ENCODE assay signal across 30 mouse cellular contexts in genomic region chr7:104552700-104553099, GRCm38 (mm10). TPM values are rescaled to one million over a fixed set of nuclear protein-coding genes. Genes with fewer than 3 reads are reported as not detected.
"Had no signal": no experiment of that assay in that cellular context is flagged by ENCODE, and none has a peak within 500 bp of the region (broad histone marks: within the 10 kb centered on the region; RNA-seq: fewer than 3 reads in every experiment).

No protein-coding gene starts in this region.

- H3K9ac ChIP-seq: heart, embryonic 13.5 days; heart, embryonic 15.5 days; hindbrain, embryonic 13.5 days; limb, embryonic 12.5 days; liver, embryonic 12.5 days; liver, embryonic 14.5 days had no signal

- H3K9me3 ChIP-seq: heart, embryonic 13.5 days; heart, embryonic 15.5 days; hindbrain, embryonic 13.5 days; limb, embryonic 10.5 days; limb, embryonic 12.5 days; liver, embryonic 12.5 days had no signal

- H3K4me3 ChIP-seq: heart, adult 2 months; heart, embryonic 13.5 days; heart, embryonic 15.5 days; hindbrain, embryonic 13.5 days; layer of hippocampus, adult 2 months; left cerebral cortex, adult 2 months; limb, embryonic 10.5 days; limb, embryonic 12.5 days; liver, embryonic 12.5 days had no signal

- H3K4me1 ChIP-seq: heart, embryonic 13.5 days; heart, embryonic 15.5 days; hindbrain, embryonic 13.5 days; limb, embryonic 10.5 days; limb, embryonic 12.5 days; liver, embryonic 12.5 days had no signal

- H3K27ac ChIP-seq: heart, adult 2 months; heart, embryonic 13.5 days; heart, embryonic 15.5 days; hindbrain, embryonic 13.5 days; kidney, postnatal 0 days; layer of hippocampus, adult 2 months; left cerebral cortex, adult 2 months; limb, embryonic 10.5 days; limb, embryonic 12.5 days; liver, embryonic 12.5 days; liver, embryonic 14.5 days had no signal

- ATAC-seq: hindbrain, embryonic 16.5 days; inflammation-experienced regulatory T-cells, adult 6 months; liver, embryonic 12.5 days had no signal

- H3K36me3 ChIP-seq: heart, embryonic 13.5 days; heart, embryonic 15.5 days; hindbrain, embryonic 13.5 days; limb, embryonic 10.5 days; limb, embryonic 12.5 days; liver, embryonic 12.5 days had no signal

- DNase-seq: gastrocnemius, postnatal 14 days; gastrocnemius, postnatal 36 days; heart, adult 11 months; heart, adult 2 months; heart, postnatal 14 days; heart, postnatal 36 days; kidney, adult 18-20 months; kidney, adult 8-10 months; kidney, postnatal 14 days; kidney, postnatal 36 days had no signal

- H3K27me3 ChIP-seq: heart, embryonic 13.5 days; heart, embryonic 15.5 days; hindbrain, embryonic 13.5 days; limb, embryonic 12.5 days; liver, embryonic 12.5 days had no signal

- H3K4me2 ChIP-seq: heart, embryonic 11.5 days; heart, embryonic 13.5 days; heart, embryonic 15.5 days; hindbrain, embryonic 13.5 days; limb, embryonic 12.5 days; liver, embryonic 12.5 days had no signal

RNA-seq across cellular contexts. Expression of gene Olfr651, which starts 2.8 kb away (rescaled TPM):
- polyA plus RNA-seq: gonadal fat pad, adult 2 months; heart, adult 2 months; heart, embryonic 11.5 days; heart, embryonic 13.5 days; heart, embryonic 15.5 days; heart, postnatal 0 days; hindbrain, embryonic 11.5 days; hindbrain, embryonic 13.5 days; hindbrain, embryonic 16.5 days; inflammation-experienced regulatory T-cells, adult 6 months; kidney, embryonic 14.5 days; kidney, postnatal 0 days; limb, embryonic 10.5 days; limb, embryonic 12.5 days; limb, embryonic 14.5 days; liver, adult 2 months; liver, embryonic 12.5 days; liver, embryonic 14.5 days; liver, embryonic 16.5 days had no signal

RNA-seq across cellular contexts. Expression of gene Olfr652, which starts 8.0 kb away (rescaled TPM):
- polyA plus RNA-seq: gonadal fat pad, adult 2 months; heart, adult 2 months; heart, embryonic 11.5 days; heart, embryonic 13.5 days; heart, embryonic 15.5 days; heart, postnatal 0 days; hindbrain, embryonic 11.5 days; hindbrain, embryonic 13.5 days; kidney, embryonic 14.5 days; kidney, postnatal 0 days; limb, embryonic 10.5 days; limb, embryonic 12.5 days; limb, embryonic 14.5 days; liver, adult 2 months; liver, embryonic 12.5 days; liver, embryonic 14.5 days; liver, embryonic 16.5 days had no signal

RNA-seq across cellular contexts. Expression of gene Olfr653, which starts 24.4 kb away (rescaled TPM):
- polyA plus RNA-seq: gonadal fat pad, adult 2 months; heart, adult 2 months; heart, embryonic 11.5 days; heart, embryonic 13.5 days; heart, embryonic 15.5 days; heart, postnatal 0 days; hindbrain, embryonic 11.5 days; hindbrain, embryonic 13.5 days; hindbrain, embryonic 16.5 days; inflammation-experienced regulatory T-cells, adult 6 months; kidney, embryonic 14.5 days; kidney, postnatal 0 days; limb, embryonic 10.5 days; limb, embryonic 12.5 days; limb, embryonic 14.5 days; liver, adult 2 months; liver, embryonic 12.5 days; liver, embryonic 14.5 days; liver, embryonic 16.5 days had no signal

RNA-seq across cellular contexts. Expression of gene Olfr654, which starts 34.1 kb away (rescaled TPM):
- polyA plus RNA-seq: gonadal fat pad, adult 2 months; heart, adult 2 months; heart, embryonic 11.5 days; heart, embryonic 13.5 days; heart, embryonic 15.5 days; heart, postnatal 0 days; hindbrain, embryonic 11.5 days; hindbrain, embryonic 13.5 days; hindbrain, embryonic 16.5 days; inflammation-experienced regulatory T-cells, adult 6 months; kidney, embryonic 14.5 days; kidney, postnatal 0 days; limb, embryonic 10.5 days; limb, embryonic 12.5 days; limb, embryonic 14.5 days; liver, adult 2 months; liver, embryonic 12.5 days; liver, embryonic 14.5 days; liver, embryonic 16.5 days had no signal
